Mouse (Mus musculus) C2C12 (cell line): Measurements from ENCODE around the gene Cacna1h.

ENCODE experiments used
- CTCF ChIP-seq: IDR thresholded peaks from one replicate; pipeline ENCODE4 v1.5.1; 2011; ENCODE audit not compliant: control insufficient read depth, insufficient read depth, insufficient read length
- USF1 ChIP-seq: IDR thresholded peaks from one replicate; pipeline ENCODE4 v1.6.1; 2011; ENCODE audit warnings: low read depth, mild to moderate bottlenecking, control low read depth, moderate library complexity

DNA sequence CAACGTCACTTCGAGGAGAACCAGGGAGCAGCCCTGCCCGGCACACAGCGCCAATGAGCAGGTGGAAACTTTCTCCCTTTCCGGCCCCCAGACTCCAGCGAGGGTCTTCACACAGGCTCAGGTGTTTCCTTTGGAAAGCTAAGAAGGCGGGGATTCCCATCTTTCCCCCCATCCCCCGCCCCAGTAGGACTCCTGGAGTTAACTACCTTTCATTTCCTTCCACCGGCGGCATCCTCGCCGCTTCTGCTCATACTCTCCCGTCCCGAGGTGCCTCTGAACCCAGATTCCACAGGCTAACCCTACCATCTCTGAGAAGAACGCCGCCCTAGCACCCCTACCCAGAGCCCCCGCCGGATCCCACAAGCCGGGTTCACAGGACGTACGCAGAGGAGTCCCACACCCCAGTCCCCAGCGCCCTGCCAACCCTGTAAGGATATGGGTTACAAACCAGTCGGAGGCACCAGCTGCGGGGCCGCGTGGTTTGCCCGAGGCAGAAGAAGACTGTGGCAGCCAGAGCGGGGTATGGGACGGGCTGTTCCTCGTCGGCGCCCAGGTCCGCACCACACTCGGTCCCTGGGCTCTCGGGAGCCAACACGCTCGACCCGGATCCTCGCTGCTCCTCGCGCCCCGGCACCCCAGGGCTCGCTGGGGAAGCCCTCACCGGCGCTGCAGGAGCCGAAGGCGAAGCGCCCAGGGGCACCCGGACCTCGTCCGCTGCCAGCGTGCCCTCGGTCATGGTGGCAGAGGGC, 976 bp downstream of the Cacna1h start:
- no peak for TF ChIP-seq USF1
- TF ChIP-seq CTCF, result no peak
